Mouse (Mus musculus): ENCODE measurements around the gene Hdhd5. TPM values are rescaled to one million over a fixed set of nuclear protein-coding genes. Genes with fewer than 3 reads are reported as not detected.

Gene Hdhd5
- polyA plus RNA-seq, 1 experiment from 2014 or later, result 15.7 TPM

DNA sequence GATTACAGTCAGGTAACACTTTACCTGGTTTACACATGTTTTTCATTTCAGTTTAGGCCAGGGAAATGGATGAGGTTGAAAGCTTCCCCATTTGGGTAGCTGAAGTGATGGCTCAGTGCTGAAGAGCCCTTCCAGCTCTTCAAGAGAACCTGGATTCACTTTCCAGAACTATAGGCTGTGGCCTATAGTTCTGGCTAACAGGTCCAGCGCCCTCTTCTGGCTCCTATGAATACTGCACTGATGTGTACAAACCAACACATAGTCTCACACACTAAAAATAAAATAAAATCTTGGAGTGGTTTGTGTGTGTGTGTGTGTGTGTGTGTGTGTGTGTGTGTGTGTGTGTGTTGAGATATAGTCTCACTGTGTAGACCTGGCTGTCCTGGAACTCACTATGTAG, 10.9 kb upstream of the Hdhd5 start:
- H3K4me3 ChIP-seq (ENCODE audit: low read depth, low read length), result no peak overlapping the region
- no peaks in the 10 kb centered on the region for H3K36me3 ChIP-seq (ENCODE audit: control insufficient read depth, insufficient read depth, low read length)
- H3K4me2 ChIP-seq (ENCODE audit: low read depth), result no peak overlapping the region
- peaks cover 8% of the 10 kb centered on the region for H3K4me1 ChIP-seq (ENCODE audit: control insufficient read depth, insufficient read depth, low read length)
- DNase-seq (ENCODE audit: low spot score) (no peak), ATAC-seq (ENCODE audit: insufficient read depth, low FRiP score, low TSS enrichment) (no peak)
- no peaks in the 10 kb centered on the region for H3K9me3 ChIP-seq (ENCODE audit: control insufficient read depth, low read length)
- 12% methylated on average over 1 of the region's 1 CpGs for WGBS
- no peaks in the 10 kb centered on the region for H3K27me3 ChIP-seq (ENCODE audit: control insufficient read depth, insufficient read depth, low read length)
- H3K27ac ChIP-seq (ENCODE audit: low read depth, low read length), result no peak overlapping the region
- H3K9ac ChIP-seq (ENCODE audit: low read length), result no peak overlapping the region

DNA sequence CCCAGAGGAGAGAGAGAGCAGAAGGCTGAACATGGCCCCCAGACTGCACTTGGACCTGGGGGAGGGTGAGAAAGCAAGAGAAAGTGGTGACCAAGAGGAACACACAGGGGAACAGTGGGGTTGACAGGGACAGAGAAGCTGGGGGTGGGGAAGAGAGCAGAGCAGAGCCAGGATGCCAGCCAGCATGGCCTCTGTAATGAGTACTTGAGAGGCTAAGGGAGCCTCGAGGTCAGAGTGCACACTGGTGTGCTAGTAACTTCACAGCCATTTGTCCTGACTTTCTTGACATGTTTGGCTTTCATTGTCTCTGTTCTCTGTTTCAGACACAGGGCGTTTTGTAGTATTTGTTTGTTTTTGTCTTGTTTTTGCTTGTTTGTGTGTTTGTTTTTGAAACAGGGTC, 10.3 kb upstream of the Hdhd5 start:
- no peak overlapping the region for H3K4me2 ChIP-seq (ENCODE audit: low read depth)
- DNase-seq (ENCODE audit: low spot score), result no peak
- H3K27me3 ChIP-seq (ENCODE audit: control insufficient read depth, insufficient read depth, low read length), result no peaks in the 10 kb centered on the region
- no peaks in the 10 kb centered on the region for H3K36me3 ChIP-seq (ENCODE audit: control insufficient read depth, insufficient read depth, low read length)
- no peak overlapping the region for H3K27ac ChIP-seq (ENCODE audit: low read depth, low read length)
- 36% methylated on average over 2 of the region's 2 CpGs for WGBS
- H3K4me1 ChIP-seq (ENCODE audit: control insufficient read depth, insufficient read depth, low read length), result peaks cover 8% of the 10 kb centered on the region
- H3K4me3 ChIP-seq (ENCODE audit: low read depth, low read length), result no peak overlapping the region
- ATAC-seq (ENCODE audit: insufficient read depth, low FRiP score, low TSS enrichment), result no peak
- H3K9ac ChIP-seq (ENCODE audit: low read length), result no peak overlapping the region
- no peaks in the 10 kb centered on the region for H3K9me3 ChIP-seq (ENCODE audit: control insufficient read depth, low read length)

DNA sequence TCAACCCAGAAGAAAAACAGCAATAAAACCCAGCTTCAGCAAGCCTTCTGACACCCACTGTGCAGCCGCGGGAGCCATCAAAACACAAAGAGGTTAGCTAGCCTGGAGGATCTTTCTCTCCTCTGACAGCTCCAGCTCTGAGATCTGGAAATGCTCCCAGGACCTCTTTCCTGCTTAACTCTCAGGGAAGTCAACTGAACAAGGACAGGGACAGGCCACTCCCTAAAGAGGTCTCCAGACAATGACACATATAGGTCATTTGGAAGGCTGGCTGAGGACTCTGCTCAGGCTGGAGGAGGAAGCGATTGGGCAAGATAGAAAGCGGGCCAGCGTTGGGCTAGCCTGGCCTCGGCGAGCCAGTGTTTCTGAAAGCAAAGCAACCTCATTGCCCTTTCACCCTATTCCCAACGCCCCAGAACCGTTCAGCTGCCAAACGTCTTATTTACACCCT, 8.7 kb upstream of the Hdhd5 start:
- DNase-seq (ENCODE audit: low spot score), result no peak

DNA sequence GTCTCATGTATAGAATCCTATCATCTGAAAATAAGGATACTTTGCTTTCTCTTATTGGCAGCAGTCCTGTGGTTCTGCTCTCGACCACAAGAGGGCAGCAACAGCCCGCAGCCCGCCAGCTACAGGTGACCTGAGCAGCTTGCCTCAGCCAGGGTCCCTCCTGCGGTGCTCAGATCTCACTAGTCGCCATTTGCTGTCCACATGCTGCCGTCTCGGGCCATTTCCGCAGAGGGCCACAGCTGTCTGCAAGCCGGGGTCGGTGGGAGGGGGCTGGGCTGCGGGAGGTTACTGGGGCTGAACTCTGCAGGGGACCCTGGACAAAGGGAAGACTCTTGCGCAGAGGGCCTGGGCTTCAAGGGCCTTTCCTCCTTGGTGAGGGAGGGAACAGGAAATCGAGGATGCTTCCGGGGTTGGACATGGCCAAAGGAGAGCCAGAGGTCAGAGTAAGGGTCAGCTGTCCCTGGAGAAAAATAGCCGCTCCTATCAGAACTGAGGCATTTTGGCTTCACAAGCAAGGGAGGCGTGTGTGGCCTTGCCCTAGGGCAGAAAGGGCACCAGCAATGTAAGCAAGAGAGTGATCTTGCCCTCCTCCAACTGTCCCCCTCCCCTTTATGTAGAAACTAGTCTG, 8.1 kb upstream of the Hdhd5 start:
- 2% methylated on average over 16 of the region's 16 CpGs for WGBS
- peak overlapping the region; percentile 13; the same call in 1 of the 2 replicates for H3K4me3 ChIP-seq (ENCODE audit: low read depth, low read length)
- DNase-seq (ENCODE audit: low spot score) (peak; percentile 90), ATAC-seq (ENCODE audit: insufficient read depth, low FRiP score, low TSS enrichment) (peak; percentile 95)
- peaks cover 8% of the 10 kb centered on the region for H3K4me1 ChIP-seq (ENCODE audit: control insufficient read depth, insufficient read depth, low read length)
- peak overlapping the region; percentile 42 for H3K4me2 ChIP-seq (ENCODE audit: low read depth)
- H3K27me3 ChIP-seq (ENCODE audit: control insufficient read depth, insufficient read depth, low read length), result no peaks in the 10 kb centered on the region
- no peaks in the 10 kb centered on the region for H3K9me3 ChIP-seq (ENCODE audit: control insufficient read depth, low read length)
- H3K9ac ChIP-seq (ENCODE audit: low read length), result peak overlapping the region; percentile 42
- H3K36me3 ChIP-seq (ENCODE audit: control insufficient read depth, insufficient read depth, low read length), result no peaks in the 10 kb centered on the region
- peak overlapping the region; percentile 75 for H3K27ac ChIP-seq (ENCODE audit: low read depth, low read length)

More for the DNA sequence above, 8.7 kb upstream of the Hdhd5 start:
- WGBS, result 26% methylated on average over 10 of the region's 10 CpGs
- Histone ChIP-seq H3K27ac (ENCODE audit: low read depth, low read length) (peak overlapping the region; percentile 75), H3K27me3 (ENCODE audit: control insufficient read depth, insufficient read depth, low read length) (no peaks in the 10 kb centered on the region), H3K4me2 (ENCODE audit: low read depth) (peak overlapping the region; percentile 42), H3K9me3 (ENCODE audit: control insufficient read depth, low read length) (no peaks in the 10 kb centered on the region), H3K4me1 (ENCODE audit: control insufficient read depth, insufficient read depth, low read length) (peaks cover 8% of the 10 kb centered on the region), H3K9ac (ENCODE audit: low read length) (peak overlapping the region; percentile 42), H3K36me3 (ENCODE audit: control insufficient read depth, insufficient read depth, low read length) (no peaks in the 10 kb centered on the region), H3K4me3 (ENCODE audit: low read depth, low read length) (no peak overlapping the region)
- 0 out of 2 replicates have a peak, but pooled peaks have one; percentile 38 for ATAC-seq (ENCODE audit: insufficient read depth, low FRiP score, low TSS enrichment)

DNA sequence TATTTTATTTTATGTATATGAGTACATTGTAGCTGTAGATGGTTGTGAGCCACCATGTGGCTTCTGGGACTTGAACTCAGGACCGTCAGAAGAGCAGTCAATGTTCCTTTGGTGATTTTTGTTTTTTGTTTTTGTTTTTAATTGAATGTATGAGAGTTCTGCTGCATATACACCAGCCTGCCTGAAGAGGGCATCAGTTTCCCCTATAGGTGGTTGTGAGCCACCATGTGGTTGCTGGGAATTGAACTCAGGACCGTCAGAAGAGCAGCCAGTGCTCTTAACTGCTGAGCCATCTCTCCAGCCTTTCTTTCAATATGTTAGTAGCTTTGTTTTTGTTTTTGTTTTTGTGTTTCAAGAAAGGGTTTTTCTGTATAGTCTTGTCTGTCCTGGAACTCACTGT, 5.2 kb upstream of the Hdhd5 start:
- Histone ChIP-seq H3K4me1 (ENCODE audit: control insufficient read depth, insufficient read depth, low read length) (peaks cover 8% of the 10 kb centered on the region), H3K27me3 (ENCODE audit: control insufficient read depth, insufficient read depth, low read length) (no peaks in the 10 kb centered on the region), H3K9ac (ENCODE audit: low read length) (no peak overlapping the region), H3K9me3 (ENCODE audit: control insufficient read depth, low read length) (no peaks in the 10 kb centered on the region), H3K4me3 (ENCODE audit: low read depth, low read length) (no peak overlapping the region), H3K36me3 (ENCODE audit: control insufficient read depth, insufficient read depth, low read length) (no peaks in the 10 kb centered on the region), H3K4me2 (ENCODE audit: low read depth) (no peak overlapping the region), H3K27ac (ENCODE audit: low read depth, low read length) (no peak overlapping the region)
- WGBS, result 85% methylated on average over 2 of the region's 2 CpGs
- ATAC-seq (ENCODE audit: insufficient read depth, low FRiP score, low TSS enrichment) (no peak), DNase-seq (ENCODE audit: low spot score) (no peak)

DNA sequence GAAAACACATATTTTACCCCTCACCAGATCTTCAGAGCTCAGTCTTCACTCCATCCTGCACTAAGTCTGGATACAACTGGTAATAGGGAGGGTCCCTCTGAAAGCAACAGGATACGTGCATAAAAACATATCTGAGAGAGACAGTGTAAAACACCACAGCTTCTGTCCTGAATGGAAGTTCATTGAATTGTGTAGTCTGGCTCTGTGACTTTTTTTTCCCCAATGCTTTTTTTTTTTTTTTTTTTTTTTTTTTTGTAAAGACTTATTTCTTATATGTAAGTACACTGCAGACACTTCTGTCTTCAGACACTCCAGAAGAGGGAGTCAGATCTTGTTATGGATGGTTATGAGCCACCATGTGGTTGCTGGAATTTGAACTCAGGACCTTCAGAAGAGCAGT, 1.5 kb upstream of the Hdhd5 start:
- no peak for ATAC-seq (ENCODE audit: insufficient read depth, low FRiP score, low TSS enrichment)
- no peaks in the 10 kb centered on the region for H3K27me3 ChIP-seq (ENCODE audit: control insufficient read depth, insufficient read depth, low read length)
- peaks cover 3% of the 10 kb centered on the region; the same call in 1 of the 2 replicates for H3K4me1 ChIP-seq (ENCODE audit: control insufficient read depth, insufficient read depth, low read length)
- H3K9ac ChIP-seq (ENCODE audit: low read length), result no peak overlapping the region
- WGBS, result 81% methylated on average over 1 of the region's 1 CpGs
- no peak overlapping the region for H3K4me3 ChIP-seq (ENCODE audit: low read depth, low read length)
- no peak overlapping the region for H3K27ac ChIP-seq (ENCODE audit: low read depth, low read length)
- no peak for DNase-seq (ENCODE audit: low spot score)
- no peak overlapping the region for H3K4me2 ChIP-seq (ENCODE audit: low read depth)
- no peaks in the 10 kb centered on the region for H3K36me3 ChIP-seq (ENCODE audit: control insufficient read depth, insufficient read depth, low read length)
- H3K9me3 ChIP-seq (ENCODE audit: control insufficient read depth, low read length), result no peaks in the 10 kb centered on the region

DNA sequence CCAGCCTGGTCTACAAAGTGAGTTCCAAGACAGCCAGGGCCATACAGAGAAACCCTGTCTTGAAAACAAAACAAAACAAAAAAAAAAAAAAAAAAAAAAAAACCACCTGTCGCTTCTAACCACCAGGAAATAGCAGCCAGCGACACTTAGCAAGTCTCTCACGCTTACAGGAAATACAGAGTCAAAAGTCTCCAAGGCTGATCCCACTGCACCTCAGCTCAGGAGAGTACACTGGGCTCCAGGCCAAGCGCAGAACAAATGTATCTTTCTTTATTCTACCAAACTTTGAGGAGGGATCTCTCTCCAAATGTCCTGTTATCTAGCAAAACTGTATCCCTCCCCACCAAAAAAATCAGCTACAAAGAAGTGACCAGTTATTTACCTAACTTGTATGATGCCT, 2.0 kb downstream of the Hdhd5 start:
- DNase-seq (ENCODE audit: low spot score) (no peak), ATAC-seq (ENCODE audit: insufficient read depth, low FRiP score, low TSS enrichment) (no peak)
- Histone ChIP-seq H3K9me3 (ENCODE audit: control insufficient read depth, low read length) (no peaks in the 10 kb centered on the region), H3K4me1 (ENCODE audit: control insufficient read depth, insufficient read depth, low read length) (peaks cover 3% of the 10 kb centered on the region; the same call in 1 of the 2 replicates), H3K9ac (ENCODE audit: low read length) (no peak overlapping the region), H3K4me3 (ENCODE audit: low read depth, low read length) (no peak overlapping the region), H3K4me2 (ENCODE audit: low read depth) (no peak overlapping the region), H3K27ac (ENCODE audit: low read depth, low read length) (no peak overlapping the region), H3K36me3 (ENCODE audit: control insufficient read depth, insufficient read depth, low read length) (no peaks in the 10 kb centered on the region), H3K27me3 (ENCODE audit: control insufficient read depth, insufficient read depth, low read length) (no peaks in the 10 kb centered on the region)
- 76% methylated on average over 4 of the region's 4 CpGs for WGBS

DNA sequence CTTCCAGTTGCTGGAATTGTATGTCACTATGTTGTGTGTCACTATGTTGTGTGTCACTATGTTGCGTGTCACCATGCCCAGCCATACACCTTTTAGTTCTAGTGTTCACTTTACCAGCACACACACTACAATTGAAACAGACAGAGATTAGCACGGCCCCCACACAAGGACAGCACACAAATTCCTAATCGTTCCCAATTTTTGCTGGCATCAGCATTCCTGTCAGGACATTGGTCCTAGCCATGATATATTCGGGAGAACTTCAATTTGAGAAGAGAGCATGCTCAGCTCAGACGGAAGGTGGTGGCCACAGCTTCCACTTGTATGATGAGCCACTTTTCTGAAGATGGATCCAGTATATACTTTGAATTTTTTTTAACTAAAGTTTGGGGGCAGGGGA, 6.3 kb downstream of the Hdhd5 start:
- Histone ChIP-seq H3K27me3 (ENCODE audit: control insufficient read depth, insufficient read depth, low read length) (no peaks in the 10 kb centered on the region), H3K36me3 (ENCODE audit: control insufficient read depth, insufficient read depth, low read length) (peaks cover 2% of the 10 kb centered on the region; the same call in 1 of the 2 replicates), H3K4me3 (ENCODE audit: low read depth, low read length) (no peak overlapping the region), H3K4me1 (ENCODE audit: control insufficient read depth, insufficient read depth, low read length) (no peaks in the 10 kb centered on the region), H3K4me2 (ENCODE audit: low read depth) (no peak overlapping the region), H3K9ac (ENCODE audit: low read length) (no peak overlapping the region), H3K9me3 (ENCODE audit: control insufficient read depth, low read length) (no peaks in the 10 kb centered on the region), H3K27ac (ENCODE audit: low read depth, low read length) (no peak overlapping the region)
- DNase-seq (ENCODE audit: low spot score) (no peak), ATAC-seq (ENCODE audit: insufficient read depth, low FRiP score, low TSS enrichment) (no peak)
- 91% methylated on average over 5 of the region's 5 CpGs for WGBS

DNA sequence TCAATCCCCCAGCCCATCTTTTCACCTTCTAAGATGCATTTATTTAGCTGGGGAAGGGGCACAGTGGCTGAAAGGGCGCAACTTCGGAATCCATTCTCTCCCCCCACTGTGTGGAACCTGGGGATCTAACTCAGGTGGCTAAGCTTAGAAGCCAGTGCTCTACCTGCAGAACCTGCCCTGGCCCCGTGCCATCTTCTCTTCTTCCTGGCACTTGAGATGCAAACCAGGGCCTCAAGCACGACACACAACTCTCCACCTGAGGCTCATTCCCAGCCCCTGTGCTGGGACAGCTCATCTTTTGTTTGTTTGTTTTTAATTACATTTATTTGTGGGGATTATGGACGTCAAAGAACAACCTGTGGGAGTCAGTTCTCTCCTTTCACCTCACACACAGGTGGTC, 11.5 kb downstream of the Hdhd5 start:
- ATAC-seq (ENCODE audit: insufficient read depth, low FRiP score, low TSS enrichment), result no peak
- peaks cover 2% of the 10 kb centered on the region; the same call in 1 of the 2 replicates for H3K36me3 ChIP-seq (ENCODE audit: control insufficient read depth, insufficient read depth, low read length)
- WGBS, result 94% methylated on average over 5 of the region's 5 CpGs
- no peak for DNase-seq (ENCODE audit: low spot score)
- no peak overlapping the region for H3K4me3 ChIP-seq (ENCODE audit: low read depth, low read length)
- no peak overlapping the region for H3K27ac ChIP-seq (ENCODE audit: low read depth, low read length)
- H3K4me1 ChIP-seq (ENCODE audit: control insufficient read depth, insufficient read depth, low read length), result no peaks in the 10 kb centered on the region
- no peaks in the 10 kb centered on the region for H3K27me3 ChIP-seq (ENCODE audit: control insufficient read depth, insufficient read depth, low read length)
- H3K4me2 ChIP-seq (ENCODE audit: low read depth), result no peak overlapping the region
- H3K9me3 ChIP-seq (ENCODE audit: control insufficient read depth, low read length), result no peaks in the 10 kb centered on the region
- H3K9ac ChIP-seq (ENCODE audit: low read length), result no peak overlapping the region

Measured in neural tube, embryonic 11.5 days (tissue).